Mouse (Mus musculus): ENCODE data around the gene Apol8. TPM values are rescaled to one million over a fixed set of nuclear protein-coding genes. Genes with fewer than 3 reads are reported as not detected.

The Apol8 gene
- polyA plus RNA-seq (2015; fragmentation: Nextera tagmentation; extraction: Ambion mirVana): 7.7 and 9.8 TPM in 2 replicates

DNA sequence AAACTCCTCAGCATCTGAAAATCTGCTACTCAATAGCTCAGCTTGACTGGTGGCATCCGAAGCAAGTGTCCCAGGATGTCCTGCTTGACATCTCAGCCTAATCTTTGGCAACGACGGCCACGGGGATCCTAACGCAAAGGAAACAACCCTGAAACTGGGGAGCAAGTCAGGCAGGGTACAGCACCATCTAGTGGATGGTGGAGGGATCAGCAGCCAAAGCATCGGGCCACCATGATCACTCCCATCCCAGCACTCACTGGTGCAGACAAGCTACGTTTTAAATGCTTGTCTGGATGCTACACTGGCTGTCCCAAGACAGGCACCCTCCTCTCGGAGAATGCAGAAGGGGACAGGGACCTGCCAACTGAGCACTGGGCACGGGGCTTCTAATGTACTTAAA is at the start of gene Apol8:
TSS of gene Apol8 (minus strand) at position 156 of the 400 bp plus-strand sequence.
- peaks cover 27% of the 10 kb centered on the region for H3K36me3 ChIP-seq (replicated peaks; ENCODE audit: insufficient read depth, low read length)
- no peaks in the 10 kb centered on the region for H3K27me3 ChIP-seq (ENCODE audit: insufficient read depth, low read length)
- peak within 1 kb of the TSS; percentile 72 for H3K4me2 ChIP-seq (ENCODE audit: low read depth, low read length)
- H3K4me3 ChIP-seq (ENCODE audit: low read depth, low read length): peak within 1 kb of the TSS; percentile 60
- peak; percentile 100 for TF ChIP-seq CTCF (IDR thresholded peaks at IDR 0.05; ENCODE audit: low read depth)
- TF ChIP-seq EP300 (IDR thresholded peaks at IDR 0.05; ENCODE audit: low read depth): no peak
- 1% methylated on average over 9 of the region's 9 CpGs for WGBS (ENCODE audit: insufficient replicate concordance)
- no peaks in the 10 kb centered on the region for H3K9me3 ChIP-seq (ENCODE audit: low read length)
- ATAC-seq (peak; percentile 37), DNase-seq (peak; percentile 82)
- H3K4me1 ChIP-seq (ENCODE audit: insufficient read depth): peaks cover 14% of the 10 kb centered on the region
- peak within 1 kb of the TSS; percentile 65 for H3K9ac ChIP-seq (replicated peaks)
- H3K27ac ChIP-seq (ENCODE audit: low read depth): peak within 1 kb of the TSS; percentile 88

DNA sequence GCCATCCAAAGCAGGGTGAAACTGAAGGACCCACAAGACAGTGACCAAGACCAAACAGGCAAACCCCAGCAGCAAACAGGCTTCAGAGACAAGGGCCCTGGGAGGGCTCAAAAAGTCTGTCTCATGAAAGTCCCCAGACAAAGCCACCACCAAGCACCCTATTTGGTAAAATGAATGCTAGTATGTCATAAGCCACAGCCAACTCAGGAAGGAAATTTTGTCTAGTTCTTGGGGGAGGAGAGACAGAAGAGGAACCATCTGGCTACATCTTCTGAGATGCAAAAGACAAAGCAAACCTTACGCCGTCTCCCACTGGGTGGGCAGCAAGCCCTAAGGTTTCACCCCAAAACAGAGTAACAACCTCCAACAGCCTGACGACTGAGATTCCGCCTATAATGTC is 48.9 kb upstream of the Apol8 start:
- Histone ChIP-seq H3K27ac (ENCODE audit: low read depth) (no peak overlapping the region), H3K9me3 (ENCODE audit: low read length) (no peaks in the 10 kb centered on the region), H3K9ac (replicated peaks) (no peak overlapping the region), H3K36me3 (replicated peaks; ENCODE audit: insufficient read depth, low read length) (peaks cover 84% of the 10 kb centered on the region), H3K4me3 (ENCODE audit: low read depth, low read length) (no peak overlapping the region), H3K4me1 (ENCODE audit: insufficient read depth) (peaks cover 36% of the 10 kb centered on the region), H3K4me2 (ENCODE audit: low read depth, low read length) (no peak overlapping the region), H3K27me3 (ENCODE audit: insufficient read depth, low read length) (no peaks in the 10 kb centered on the region)
- TF ChIP-seq CTCF (IDR thresholded peaks at IDR 0.05; ENCODE audit: low read depth): no peak
- TF ChIP-seq EP300 (IDR thresholded peaks at IDR 0.05; ENCODE audit: low read depth): no peak
- DNase-seq: no peak
- no peak for ATAC-seq
- WGBS (ENCODE audit: insufficient replicate concordance): 51% methylated on average over 4 of the region's 4 CpGs

DNA sequence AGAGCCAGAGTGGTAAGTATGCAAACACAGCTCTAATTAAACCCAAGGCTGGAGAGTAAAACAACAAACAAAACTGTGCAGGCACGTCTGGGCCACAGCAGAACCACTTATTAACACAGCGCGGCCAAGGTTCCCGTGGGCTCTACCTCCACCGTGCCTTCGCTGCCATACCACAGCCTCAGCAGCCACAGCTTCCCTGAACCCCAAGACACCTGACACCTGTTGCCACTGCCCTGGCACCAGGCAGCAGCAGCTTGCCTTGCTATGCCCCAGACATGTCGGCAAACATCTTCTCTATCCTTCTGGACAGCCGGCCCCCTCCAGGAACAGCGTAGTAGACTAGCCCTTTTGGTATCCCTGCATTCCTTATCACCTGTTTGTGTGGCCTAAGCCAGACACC is 48.1 kb upstream of the Apol8 start:
- Histone ChIP-seq H3K27me3 (ENCODE audit: insufficient read depth, low read length) (no peaks in the 10 kb centered on the region), H3K36me3 (replicated peaks; ENCODE audit: insufficient read depth, low read length) (peaks cover 82% of the 10 kb centered on the region), H3K4me2 (ENCODE audit: low read depth, low read length) (no peak overlapping the region), H3K9ac (replicated peaks) (no peak overlapping the region), H3K9me3 (ENCODE audit: low read length) (no peaks in the 10 kb centered on the region), H3K4me3 (ENCODE audit: low read depth, low read length) (no peak overlapping the region), H3K4me1 (ENCODE audit: insufficient read depth) (peaks cover 43% of the 10 kb centered on the region), H3K27ac (ENCODE audit: low read depth) (no peak overlapping the region)
- no peak for ATAC-seq
- WGBS (ENCODE audit: insufficient replicate concordance): 78% methylated on average over 9 of the region's 9 CpGs
- DNase-seq: no peak
- TF ChIP-seq CTCF (IDR thresholded peaks at IDR 0.05; ENCODE audit: low read depth) (no peak), EP300 (IDR thresholded peaks at IDR 0.05; ENCODE audit: low read depth) (no peak)

DNA sequence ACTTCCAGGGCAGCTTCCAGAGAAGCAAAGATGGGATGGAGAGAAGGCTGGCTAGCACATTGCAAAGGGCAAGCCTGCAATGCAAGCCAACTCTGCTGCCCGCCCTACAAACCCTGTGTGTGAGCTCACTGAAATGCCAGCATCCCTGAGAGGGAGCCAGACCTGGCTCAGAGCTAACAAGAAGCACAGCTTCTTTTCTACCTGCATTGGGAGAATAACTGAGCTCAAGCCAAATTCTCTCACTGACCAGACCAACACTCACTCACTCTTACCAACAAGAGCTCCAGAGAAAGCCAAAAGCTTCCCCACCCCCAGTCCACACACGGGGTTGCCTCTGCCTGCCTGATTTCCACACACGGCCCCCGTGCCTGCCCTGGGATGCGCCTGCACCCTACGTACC is 47.7 kb upstream of the Apol8 start:
- Histone ChIP-seq H3K27ac (ENCODE audit: low read depth) (no peak overlapping the region), H3K4me1 (ENCODE audit: insufficient read depth) (peaks cover 48% of the 10 kb centered on the region), H3K4me3 (ENCODE audit: low read depth, low read length) (no peak overlapping the region), H3K36me3 (replicated peaks; ENCODE audit: insufficient read depth, low read length) (peaks cover 83% of the 10 kb centered on the region), H3K4me2 (ENCODE audit: low read depth, low read length) (no peak overlapping the region), H3K9me3 (ENCODE audit: low read length) (no peaks in the 10 kb centered on the region), H3K27me3 (ENCODE audit: insufficient read depth, low read length) (no peaks in the 10 kb centered on the region), H3K9ac (replicated peaks) (no peak overlapping the region)
- ATAC-seq: no peak
- 74% methylated on average over 6 of the region's 6 CpGs for WGBS (ENCODE audit: insufficient replicate concordance)
- no peak for DNase-seq
- TF ChIP-seq EP300 (IDR thresholded peaks at IDR 0.05; ENCODE audit: low read depth) (no peak), CTCF (IDR thresholded peaks at IDR 0.05; ENCODE audit: low read depth) (no peak)

DNA sequence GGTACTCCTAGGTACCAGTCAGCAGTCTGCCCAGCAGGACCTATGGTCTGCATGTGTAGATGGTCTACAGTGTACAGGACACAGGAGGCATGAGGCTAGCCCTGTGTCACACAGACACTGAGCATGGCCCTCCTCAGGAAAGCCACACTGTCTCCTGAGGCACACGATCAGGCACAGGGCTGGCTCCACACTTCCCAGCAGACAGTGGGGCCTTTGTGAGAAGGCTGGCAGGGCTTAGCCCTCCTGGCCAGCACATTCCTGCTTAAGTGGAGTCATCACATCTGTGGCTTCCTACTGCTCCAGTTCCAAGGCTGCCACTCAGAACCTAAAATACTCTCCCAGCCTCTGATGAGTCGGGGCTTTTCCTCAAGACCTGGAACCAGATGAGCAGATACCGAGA is 46.9 kb upstream of the Apol8 start:
- H3K27ac ChIP-seq (ENCODE audit: low read depth): no peak overlapping the region
- TF ChIP-seq CTCF (IDR thresholded peaks at IDR 0.05; ENCODE audit: low read depth) (no peak), EP300 (IDR thresholded peaks at IDR 0.05; ENCODE audit: low read depth) (no peak)
- H3K9me3 ChIP-seq (ENCODE audit: low read length): no peaks in the 10 kb centered on the region
- H3K4me3 ChIP-seq (ENCODE audit: low read depth, low read length): no peak overlapping the region
- H3K4me2 ChIP-seq (ENCODE audit: low read depth, low read length): no peak overlapping the region
- ATAC-seq (no peak), DNase-seq (no peak)
- WGBS (ENCODE audit: insufficient replicate concordance): 73% methylated on average over 3 of the region's 3 CpGs
- no peaks in the 10 kb centered on the region for H3K27me3 ChIP-seq (ENCODE audit: insufficient read depth, low read length)
- H3K4me1 ChIP-seq (ENCODE audit: insufficient read depth): peaks cover 55% of the 10 kb centered on the region
- H3K36me3 ChIP-seq (replicated peaks; ENCODE audit: insufficient read depth, low read length): peaks cover 83% of the 10 kb centered on the region
- no peak overlapping the region for H3K9ac ChIP-seq (replicated peaks)

DNA sequence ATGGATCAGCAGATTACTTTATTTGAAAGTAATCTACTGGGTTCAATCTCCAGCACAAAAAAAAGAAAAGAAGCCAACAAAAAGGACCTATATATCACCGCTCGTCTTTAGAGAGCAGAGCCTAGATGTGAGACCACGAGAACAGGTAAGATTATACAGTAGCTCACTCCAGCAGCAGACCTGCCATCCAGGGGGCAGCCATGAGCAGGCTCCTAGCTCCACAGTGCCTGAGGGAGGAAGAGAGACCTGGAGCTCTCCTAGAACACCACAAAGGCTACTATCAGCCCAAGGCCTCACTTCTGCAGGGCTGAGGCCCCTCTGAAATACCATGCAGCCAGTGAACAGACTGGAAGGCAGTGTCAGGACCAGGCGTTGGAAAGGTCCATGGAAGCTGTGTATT is 46.2 kb upstream of the Apol8 start:
- H3K36me3 ChIP-seq (replicated peaks; ENCODE audit: insufficient read depth, low read length): peaks cover 75% of the 10 kb centered on the region
- ATAC-seq (no peak), DNase-seq (no peak)
- no peak overlapping the region for H3K4me3 ChIP-seq (ENCODE audit: low read depth, low read length)
- H3K27me3 ChIP-seq (ENCODE audit: insufficient read depth, low read length): no peaks in the 10 kb centered on the region
- no peak overlapping the region for H3K27ac ChIP-seq (ENCODE audit: low read depth)
- H3K4me2 ChIP-seq (ENCODE audit: low read depth, low read length): no peak overlapping the region
- TF ChIP-seq CTCF (IDR thresholded peaks at IDR 0.05; ENCODE audit: low read depth) (peak; percentile 46), EP300 (IDR thresholded peaks at IDR 0.05; ENCODE audit: low read depth) (no peak)
- WGBS (ENCODE audit: insufficient replicate concordance): 75% methylated on average over 4 of the region's 4 CpGs
- H3K4me1 ChIP-seq (ENCODE audit: insufficient read depth): peaks cover 60% of the 10 kb centered on the region
- H3K9ac ChIP-seq (replicated peaks): no peak overlapping the region
- H3K9me3 ChIP-seq (ENCODE audit: low read length): no peaks in the 10 kb centered on the region

DNA sequence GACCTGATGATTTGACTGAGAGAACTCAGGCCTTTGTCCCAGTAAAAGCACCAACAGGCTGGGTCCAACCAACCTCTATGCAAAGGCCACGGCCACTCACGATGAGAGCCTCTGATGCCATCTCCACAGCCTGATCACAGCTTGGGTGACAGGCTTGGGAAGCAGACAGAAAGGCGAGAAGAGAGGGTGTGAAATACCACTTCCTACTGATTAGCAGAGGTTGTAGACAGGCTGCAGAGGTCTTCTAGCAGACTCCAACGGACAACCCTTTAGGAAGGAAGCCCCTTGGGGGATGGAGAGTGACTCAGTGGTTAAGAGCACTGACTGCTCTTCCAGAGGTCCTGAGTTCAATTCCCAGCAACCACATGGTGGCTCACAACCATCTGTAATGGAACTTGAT is 44.4 kb upstream of the Apol8 start:
- H3K9me3 ChIP-seq (ENCODE audit: low read length): no peaks in the 10 kb centered on the region
- peak overlapping the region; percentile 82 for H3K27ac ChIP-seq (ENCODE audit: low read depth)
- DNase-seq: no peak
- H3K9ac ChIP-seq (replicated peaks): no peak overlapping the region; the same call in 1 of the 2 replicates
- peaks cover 76% of the 10 kb centered on the region for H3K36me3 ChIP-seq (replicated peaks; ENCODE audit: insufficient read depth, low read length)
- no peak overlapping the region for H3K4me3 ChIP-seq (ENCODE audit: low read depth, low read length)
- ATAC-seq: no peak
- no peak for TF ChIP-seq EP300 (IDR thresholded peaks at IDR 0.05; ENCODE audit: low read depth)
- TF ChIP-seq CTCF (IDR thresholded peaks at IDR 0.05; ENCODE audit: low read depth): no peak
- 25% methylated on average over 4 of the region's 4 CpGs for WGBS (ENCODE audit: insufficient replicate concordance)
- no peak overlapping the region for H3K4me2 ChIP-seq (ENCODE audit: low read depth, low read length)
- no peaks in the 10 kb centered on the region for H3K27me3 ChIP-seq (ENCODE audit: insufficient read depth, low read length)
- peaks cover 61% of the 10 kb centered on the region for H3K4me1 ChIP-seq (ENCODE audit: insufficient read depth)

Data from liver, postnatal 0 days (tissue).